Mouse (Mus musculus): ENCODE measurements at regions not wholly inside any gene's neighbourhood (a gene's known extent, or its start where the extent isn't known, plus 50 kb on each side); places are given as distances from the start of the nearest gene placed in this dataset.

DNA sequence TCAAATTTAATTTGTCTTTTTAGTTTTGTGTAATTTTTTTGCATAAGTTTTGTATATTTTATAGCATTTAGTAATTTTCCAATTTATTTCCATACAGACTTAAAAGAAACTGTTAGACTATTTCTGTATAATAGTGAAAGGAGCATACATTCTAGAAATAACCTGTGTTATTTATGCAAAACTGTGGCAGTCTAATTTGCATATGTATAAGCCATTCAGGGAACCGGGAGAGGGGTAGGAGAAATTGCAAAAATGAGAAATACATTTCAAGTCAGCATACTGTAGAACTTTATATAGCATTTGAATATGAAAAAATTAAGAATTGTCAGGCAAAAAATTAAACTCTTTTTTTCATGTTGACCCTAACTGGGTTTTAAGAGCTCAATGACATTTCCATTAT, 364.3 kb downstream of the Lmo7 start:
- TF ChIP-seq CTCF (IDR thresholded peaks at IDR 0.05; ENCODE audit: insufficient read depth, low read length) (no peak), POLR2A (IDR thresholded peaks at IDR 0.05; ENCODE audit: borderline replicate concordance, extremely low read depth, low read depth, low read length) (no peak)
